Mouse (Mus musculus): ENCODE results near the gene Nqo2. TPM values are rescaled to one million over a fixed set of nuclear protein-coding genes. Genes with fewer than 3 reads are reported as not detected.

The Nqo2 gene
- total and polyA plus RNA-seq, 3 experiments: 0.29 to 13.1 (median 11.8) TPM

GRCm38 (mm10) chr13:34016927-34017569 is 52.6 kb downstream of the Nqo2 start:
- H3K36me3 ChIP-seq (replicated peaks): peaks cover 92% of the 10 kb centered on the region
- H3K4me3 ChIP-seq (ENCODE audit: low read depth, low read length): no peak overlapping the region
- H3K27me3 ChIP-seq (ENCODE audit: insufficient read depth, low read length): no peaks in the 10 kb centered on the region

GRCm38 (mm10) chr13:34018521-34018920 is 54.0 kb downstream of the Nqo2 start:
- Histone ChIP-seq H3K36me3 (replicated peaks) (peaks cover 93% of the 10 kb centered on the region), H3K27me3 (ENCODE audit: insufficient read depth, low read length) (no peaks in the 10 kb centered on the region), H3K9me3 (replicated peaks) (no peaks in the 10 kb centered on the region), H3K4me1 (ENCODE audit: insufficient read depth, low read depth, low read length) (no peaks in the 10 kb centered on the region), H3K4me3 (ENCODE audit: low read depth, low read length) (no peak overlapping the region)
- TF ChIP-seq POLR2AphosphoS5 (IDR thresholded peaks at IDR 0.05; ENCODE audit: insufficient replicate concordance, low read depth, low read length) (no peak), CTCF (IDR thresholded peaks at IDR 0.05; ENCODE audit: low read depth, low read length) (no peak), GATA1 (IDR thresholded peaks at IDR 0.05; ENCODE audit: borderline replicate concordance, low read length) (no peak), GATA2 (IDR thresholded peaks at IDR 0.05; ENCODE audit: borderline replicate concordance, low read depth, low read length) (no peak), TAL1 (conservative IDR thresholded peaks at IDR 0.05; ENCODE audit: low read depth, low read length) (no peak)
- no peak for ATAC-seq (ENCODE audit: extremely low read depth, insufficient number of reproducible peaks, low FRiP score, poor library complexity, severe bottlenecking)
- DNase-seq (ENCODE audit: low spot score): no peak

More at GRCm38 (mm10) chr13:34016927-34017569, 52.6 kb downstream of the Nqo2 start:
- no peak for DNase-seq (ENCODE audit: low spot score)
- Histone ChIP-seq H3K9me3 (replicated peaks) (no peaks in the 10 kb centered on the region), H3K4me1 (ENCODE audit: insufficient read depth, low read depth, low read length) (no peaks in the 10 kb centered on the region)
- TF ChIP-seq POLR2AphosphoS5 (IDR thresholded peaks at IDR 0.05; ENCODE audit: insufficient replicate concordance, low read depth, low read length) (no peak), GATA1 (IDR thresholded peaks at IDR 0.05; ENCODE audit: borderline replicate concordance, low read length) (no peak), CTCF (IDR thresholded peaks at IDR 0.05; ENCODE audit: low read depth, low read length) (no peak), GATA2 (IDR thresholded peaks at IDR 0.05; ENCODE audit: borderline replicate concordance, low read depth, low read length) (no peak), TAL1 (conservative IDR thresholded peaks at IDR 0.05; ENCODE audit: low read depth, low read length) (no peak)
- ATAC-seq (ENCODE audit: extremely low read depth, insufficient number of reproducible peaks, low FRiP score, poor library complexity, severe bottlenecking): no peak

DNA sequence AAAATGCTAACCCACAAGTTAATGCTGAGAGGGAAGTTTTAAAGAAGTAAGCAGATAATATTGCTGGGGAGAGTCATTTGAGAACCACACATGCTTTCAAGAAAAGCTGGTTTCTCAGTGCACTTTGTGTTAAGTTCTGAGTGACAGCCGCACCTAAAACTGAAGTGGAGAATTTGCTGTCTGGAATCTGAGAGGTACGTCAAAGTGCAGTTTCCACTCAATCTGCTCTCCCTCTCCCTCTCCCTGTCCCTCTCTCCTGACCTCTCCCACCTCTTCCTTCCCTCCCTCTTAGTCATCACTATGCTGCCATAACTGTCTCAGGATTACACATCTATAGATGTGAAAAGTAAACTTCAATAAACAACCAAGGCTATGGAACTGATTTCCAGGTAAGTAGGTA is 57.5 kb downstream of the Nqo2 start:
- no peak for ATAC-seq (ENCODE audit: extremely low read depth, insufficient number of reproducible peaks, low FRiP score, poor library complexity, severe bottlenecking)
- Histone ChIP-seq H3K27me3 (ENCODE audit: insufficient read depth, low read length) (no peaks in the 10 kb centered on the region), H3K9me3 (replicated peaks) (no peaks in the 10 kb centered on the region), H3K36me3 (replicated peaks) (peaks cover 78% of the 10 kb centered on the region), H3K4me3 (ENCODE audit: low read depth, low read length) (no peak overlapping the region), H3K4me1 (ENCODE audit: insufficient read depth, low read depth, low read length) (no peaks in the 10 kb centered on the region)
- DNase-seq (ENCODE audit: low spot score): no peak
- TF ChIP-seq GATA2 (IDR thresholded peaks at IDR 0.05; ENCODE audit: borderline replicate concordance, low read depth, low read length): no peak
- TF ChIP-seq GATA1 (IDR thresholded peaks at IDR 0.05; ENCODE audit: borderline replicate concordance, low read length): no peak
- TF ChIP-seq POLR2AphosphoS5 (IDR thresholded peaks at IDR 0.05; ENCODE audit: insufficient replicate concordance, low read depth, low read length): no peak
- TF ChIP-seq TAL1 (conservative IDR thresholded peaks at IDR 0.05; ENCODE audit: low read depth, low read length): no peak
- TF ChIP-seq CTCF (IDR thresholded peaks at IDR 0.05; ENCODE audit: low read depth, low read length): no peak

GRCm38 (mm10) chr13:34032041-34032440 is 67.6 kb downstream of the Nqo2 start:
- peaks cover 74% of the 10 kb centered on the region for H3K36me3 ChIP-seq (replicated peaks)
- peaks cover 2% of the 10 kb centered on the region for H3K4me1 ChIP-seq (ENCODE audit: insufficient read depth, low read depth, low read length)
- H3K27me3 ChIP-seq (ENCODE audit: insufficient read depth, low read length): no peaks in the 10 kb centered on the region
- TF ChIP-seq TAL1 (conservative IDR thresholded peaks at IDR 0.05; ENCODE audit: low read depth, low read length) (no peak), CTCF (IDR thresholded peaks at IDR 0.05; ENCODE audit: low read depth, low read length) (no peak), GATA2 (IDR thresholded peaks at IDR 0.05; ENCODE audit: borderline replicate concordance, low read depth, low read length) (no peak), GATA1 (IDR thresholded peaks at IDR 0.05; ENCODE audit: borderline replicate concordance, low read length) (no peak), POLR2AphosphoS5 (IDR thresholded peaks at IDR 0.05; ENCODE audit: insufficient replicate concordance, low read depth, low read length) (no peak)
- H3K4me3 ChIP-seq (ENCODE audit: low read depth, low read length): no peak overlapping the region
- ATAC-seq (ENCODE audit: extremely low read depth, insufficient number of reproducible peaks, low FRiP score, poor library complexity, severe bottlenecking): no peak
- H3K9me3 ChIP-seq (replicated peaks): no peaks in the 10 kb centered on the region
- DNase-seq (ENCODE audit: low spot score): no peak

- peaks cover 49% of the 10 kb centered on the region for H3K36me3 ChIP-seq (replicated peaks)
- TF ChIP-seq GATA1 (IDR thresholded peaks at IDR 0.05; ENCODE audit: borderline replicate concordance, low read length) (no peak), CTCF (IDR thresholded peaks at IDR 0.05; ENCODE audit: low read depth, low read length) (no peak), GATA2 (IDR thresholded peaks at IDR 0.05; ENCODE audit: borderline replicate concordance, low read depth, low read length) (no peak), POLR2AphosphoS5 (IDR thresholded peaks at IDR 0.05; ENCODE audit: insufficient replicate concordance, low read depth, low read length) (no peak), TAL1 (conservative IDR thresholded peaks at IDR 0.05; ENCODE audit: low read depth, low read length) (no peak)
- peaks cover 2% of the 10 kb centered on the region for H3K9me3 ChIP-seq (replicated peaks)
- no peak for ATAC-seq (ENCODE audit: extremely low read depth, insufficient number of reproducible peaks, low FRiP score, poor library complexity, severe bottlenecking)
- no peak overlapping the region for H3K4me3 ChIP-seq (ENCODE audit: low read depth, low read length)
- peaks cover 20% of the 10 kb centered on the region for H3K4me1 ChIP-seq (ENCODE audit: insufficient read depth, low read depth, low read length)
- H3K27me3 ChIP-seq (ENCODE audit: insufficient read depth, low read length): no peaks in the 10 kb centered on the region
- DNase-seq (ENCODE audit: low spot score): no peak
Measured at GRCm38 (mm10) chr13:34035424-34035823, 70.9 kb downstream of the Nqo2 start.

- ATAC-seq (ENCODE audit: extremely low read depth, insufficient number of reproducible peaks, low FRiP score, poor library complexity, severe bottlenecking) (no peak), DNase-seq (ENCODE audit: low spot score) (no peak)
- Histone ChIP-seq H3K27me3 (ENCODE audit: insufficient read depth, low read length) (no peaks in the 10 kb centered on the region), H3K4me3 (ENCODE audit: low read depth, low read length) (no peak overlapping the region), H3K36me3 (replicated peaks) (peaks cover 40% of the 10 kb centered on the region), H3K9me3 (replicated peaks) (peaks cover 2% of the 10 kb centered on the region), H3K4me1 (ENCODE audit: insufficient read depth, low read depth, low read length) (peaks cover 20% of the 10 kb centered on the region)
- TF ChIP-seq CTCF (IDR thresholded peaks at IDR 0.05; ENCODE audit: low read depth, low read length): no peak
- no peak for TF ChIP-seq GATA1 (IDR thresholded peaks at IDR 0.05; ENCODE audit: borderline replicate concordance, low read length)
- TF ChIP-seq TAL1 (conservative IDR thresholded peaks at IDR 0.05; ENCODE audit: low read depth, low read length): no peak
- no peak for TF ChIP-seq GATA2 (IDR thresholded peaks at IDR 0.05; ENCODE audit: borderline replicate concordance, low read depth, low read length)
- TF ChIP-seq POLR2AphosphoS5 (IDR thresholded peaks at IDR 0.05; ENCODE audit: insufficient replicate concordance, low read depth, low read length): no peak
Measured at GRCm38 (mm10) chr13:34036726-34037125, 72.2 kb downstream of the Nqo2 start.

Measured in G1E (cell line).